Mouse (Mus musculus) heart, postnatal 0 days (tissue): ENCODE measurements around the gene Ankrd12.

Source experiments
- CTCF ChIP-seq: IDR thresholded peaks from 2 replicates; pipeline ENCODE4 v1.5.1; 2016; ENCODE audit warnings: antibody characterized with exemption, control low read depth, low read depth
- EP300 ChIP-seq: IDR thresholded peaks from 2 replicates; pipeline ENCODE4 v1.6.1; 2016; ENCODE audit warnings: antibody characterized with exemption, low read depth

- peak; percentile 76 for TF ChIP-seq CTCF
- no peak for TF ChIP-seq EP300
Observed at GRCm38 (mm10) chr17:65950622-65951404, 126.1 kb downstream of the Ankrd12 start, which contains the start of gene Twsg1.
